17 mouse cellular contexts compared by ENCODE assay signal in the genomic region with DNA sequence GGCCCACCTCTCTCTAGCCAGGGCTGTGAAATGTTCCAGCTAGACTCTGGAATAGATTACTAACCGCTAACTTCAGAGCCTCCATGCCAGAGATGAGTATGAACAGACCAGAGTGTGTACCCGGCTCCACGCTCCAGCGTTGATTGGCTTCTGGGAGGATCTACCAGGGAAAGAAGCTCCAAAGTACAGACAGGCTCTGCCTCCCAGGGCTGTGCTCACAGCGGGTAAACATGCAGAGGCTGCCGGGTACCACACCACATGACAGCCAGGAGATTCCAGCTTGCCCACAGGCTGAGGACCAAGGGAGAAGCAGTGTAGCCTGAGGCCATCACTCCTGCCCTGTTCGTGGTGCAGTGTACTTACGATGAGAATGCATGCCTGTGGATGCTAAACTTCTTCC. TPM values are rescaled to one million over a fixed set of nuclear protein-coding genes. Genes with fewer than 3 reads are reported as not detected.
DNase-seq lines count a peak whose midpoint lies in the region; ATAC-seq and TF ChIP-seq lines count a peak whose summit lies in the region.
"Had no signal": no experiment of that assay in that cellular context is flagged by ENCODE, and none has a peak within 500 bp of the region (broad histone marks: within the 10 kb centered on the region; RNA-seq: fewer than 3 reads in every experiment).

No protein-coding gene starts in this region.

- H3K9me3 ChIP-seq in liver, embryonic 14.5 days (ENCODE audit: control insufficient read depth, low read length), result no peaks in the 10 kb centered on the region
- H3K9me3 ChIP-seq in forebrain, embryonic 14.5 days (replicated peaks; ENCODE audit: control insufficient read depth, low read length), result no peaks in the 10 kb centered on the region
- H3K9me3 ChIP-seq: embryonic facial prominence, embryonic 13.5 days; hindbrain, embryonic 13.5 days had no signal

- POLR2A ChIA-PET in Patski (lab: Charles Lee), result interaction anchor here (0.6 kb wide), 1 partner anchor 385 kb away, joined by 3 read pairs; no protein-coding TSS in a partner anchor

- CTCF ChIA-PET in Patski (lab: Charles Lee), result no interaction called here

- H3K4me1 ChIP-seq in kidney, adult 2 months (ENCODE audit: control insufficient read depth, insufficient read depth, low read length), result peaks cover 15% of the 10 kb centered on the region
- peaks cover 0 to 3% of the 10 kb centered on the region in 2 experiments; a peak in 2 of 4 replicates for H3K4me1 ChIP-seq in liver, embryonic 14.5 days (replicated peaks; ENCODE audit: control insufficient read depth in 2 of 2, insufficient read depth in 2 of 2, low read length in 1 of 2)
- H3K4me1 ChIP-seq in forebrain, embryonic 14.5 days (ENCODE audit: control insufficient read depth, insufficient read depth, low read length), result no peaks in the 10 kb centered on the region

- ATAC-seq in Patski, result peak; percentile 67
- ATAC-seq in liver, embryonic 14.5 days (ENCODE audit: insufficient read depth), result peak; percentile 69
- no peak for ATAC-seq in forebrain, embryonic 14.5 days
- ATAC-seq: forebrain, postnatal 0 days had no signal

- 59% methylated on average over 8 of the region's 8 CpGs for WGBS in kidney, adult 2 months
- WGBS in liver, embryonic 14.5 days (ENCODE audit: insufficient replicate concordance), result 69% methylated on average over 8 of the region's 8 CpGs
- WGBS in forebrain, embryonic 14.5 days, result 82% methylated on average over 8 of the region's 8 CpGs

- no peaks in the 10 kb centered on the region for H3K27me3 ChIP-seq in Patski
- no peaks in the 10 kb centered on the region for H3K27me3 ChIP-seq in kidney, adult 2 months (replicated peaks; ENCODE audit: control insufficient read depth, insufficient read depth, low read length)
- H3K27me3 ChIP-seq in liver, embryonic 14.5 days (ENCODE audit: control insufficient read depth, insufficient read depth, low read length), result no peaks in the 10 kb centered on the region
- H3K27me3 ChIP-seq in forebrain, embryonic 14.5 days (replicated peaks; ENCODE audit: control insufficient read depth, insufficient read depth, low read length), result no peaks in the 10 kb centered on the region

- no peak for TF ChIP-seq POLR2A in kidney, adult 2 months (IDR thresholded peaks at IDR 0.05; ENCODE audit: low read depth, low read length)

- TF ChIP-seq EP300 in liver, embryonic 14.5 days (IDR thresholded peaks at IDR 0.05; ENCODE audit: low read depth), result no peak

- no peak overlapping the region for H3K4me2 ChIP-seq in liver, embryonic 14.5 days (ENCODE audit: low read depth)
- no peak overlapping the region for H3K4me2 ChIP-seq in forebrain, embryonic 14.5 days (ENCODE audit: low read length)
- H3K4me2 ChIP-seq: embryonic facial prominence, embryonic 13.5 days; hindbrain, embryonic 13.5 days had no signal

- H3K4me3 ChIP-seq in kidney, adult 2 months (ENCODE audit: insufficient read depth, low read depth, low read length), result no peak overlapping the region
- no peak overlapping the region for H3K4me3 ChIP-seq in liver, embryonic 14.5 days (ENCODE audit: insufficient read depth in 1 of 2, low read depth in 2 of 2, low read length in 2 of 2)
- H3K4me3 ChIP-seq in forebrain, embryonic 14.5 days (ENCODE audit: low read depth, low read length), result no peak overlapping the region
- H3K4me3 ChIP-seq: embryonic facial prominence, embryonic 13.5 days; heart, adult 2 months; hindbrain, embryonic 13.5 days had no signal

- DNase-seq in Patski (ENCODE audit: low read depth, low spot score), result no peak
- DNase-seq in kidney, adult 2 months, result peak; percentile 93
- peak; percentile 78 to 94 for DNase-seq in kidney, postnatal 25 days
- DNase-seq in liver, embryonic 14.5 days (ENCODE audit: low read depth in 3 of 3, low spot score in 3 of 3), result peak in 1 of 3 experiments; percentile 12
- no peak for DNase-seq in right cerebral cortex, postnatal 14 days
- no peak for DNase-seq in thymus, postnatal 10 days (ENCODE audit: low spot score in 2 of 2)
- no peak for DNase-seq in forebrain, embryonic 14.5 days (ENCODE audit: low spot score)
- DNase-seq: B cell, adult 2 months; cerebellum, adult 9-10 months; forebrain, postnatal 0 days; gastrocnemius, postnatal 10 days; heart, adult 2 months; lung, adult 2 months; right cerebral cortex, adult 18-20 months; thymus, adult 18-20 months had no signal

- H3K27ac ChIP-seq in kidney, adult 2 months (ENCODE audit: insufficient read depth, low read depth, low read length), result peak overlapping the region; percentile 65; the same call in 1 of the 2 replicates
- no peak overlapping the region for H3K27ac ChIP-seq in liver, embryonic 14.5 days
- H3K27ac ChIP-seq in forebrain, embryonic 14.5 days (ENCODE audit: low read depth, low read length), result no peak overlapping the region
- H3K27ac ChIP-seq: embryonic facial prominence, embryonic 13.5 days; heart, adult 2 months; hindbrain, embryonic 13.5 days had no signal

- in situ Hi-C loops in Patski (cut with MboI; ENCODE audit: low pct_unique_long_range_greater_than_20kb), result no loop called here

- H3K9ac ChIP-seq in liver, embryonic 14.5 days (replicated peaks), result no peak overlapping the region
- no peak overlapping the region for H3K9ac ChIP-seq in forebrain, embryonic 14.5 days (ENCODE audit: low read length)
- H3K9ac ChIP-seq: embryonic facial prominence, embryonic 13.5 days; forebrain, postnatal 0 days; hindbrain, embryonic 13.5 days had no signal

- TF ChIP-seq CTCF in Patski (IDR thresholded peaks at IDR 0.05), result no peak
- no peak for TF ChIP-seq CTCF in kidney, adult 2 months (conservative IDR thresholded peaks at IDR 0.05; ENCODE audit: insufficient read depth, insufficient read length, low read depth, low read length)
- TF ChIP-seq CTCF in liver, embryonic 14.5 days (IDR thresholded peaks at IDR 0.05; ENCODE audit: low read depth), result no peak

- H3K36me3 ChIP-seq in kidney, adult 2 months (ENCODE audit: control insufficient read depth, insufficient read depth, low read length), result no peaks in the 10 kb centered on the region
- H3K36me3 ChIP-seq in liver, embryonic 14.5 days (replicated peaks; ENCODE audit: control insufficient read depth, insufficient read depth, low read depth), result no peaks in the 10 kb centered on the region
- no peaks in the 10 kb centered on the region for H3K36me3 ChIP-seq in forebrain, embryonic 14.5 days (ENCODE audit: control insufficient read depth, insufficient read depth, low read length)
- H3K36me3 ChIP-seq: embryonic facial prominence, embryonic 13.5 days; hindbrain, embryonic 13.5 days had no signal

RNA-seq across cellular contexts. Expression of gene Dio3, which starts 48.1 kb away (rescaled TPM):
- polyA plus RNA-seq in Patski (2021), result 23.8 TPM
- polyA plus RNA-seq in kidney, adult 2 months (2012; rRNA removed), result 0.43 and 0.50 TPM in 2 replicates
- 0.12 and 0.13 TPM in 2 replicates for polyA plus RNA-seq in liver, embryonic 14.5 days (2012; rRNA removed)
- polyA plus RNA-seq in liver, embryonic 14.5 days (2014; fragmentation: Nextera tagmentation; extraction: Ambion mirVana), result not detected in 2 replicates
- 1.1 and 1.3 TPM in 2 replicates for polyA plus RNA-seq in forebrain, embryonic 14.5 days (2014; fragmentation: Nextera tagmentation; extraction: Ambion mirVana)

Comparison
In these comparisons a context has a peak if more than half of its experiments do, and no peak if none do; other contexts are left out.
1. DNase-seq: peak in kidney, adult 2 months (single experiment) and kidney, postnatal 25 days (2 of 2); none in Patski (single experiment), right cerebral cortex, postnatal 14 days (single experiment), thymus, postnatal 10 days (0 of 2) and forebrain, embryonic 14.5 days (single experiment).
2. RNA of gene Dio3, which starts 48.1 kb away (polyA plus RNA-seq): 23.8 TPM in Patski (single experiment); 1.1 to 1.3 TPM in forebrain, embryonic 14.5 days, 0.43 to 0.50 TPM in kidney, adult 2 months and 0.12 to 0.13 TPM in liver, embryonic 14.5 days; every median in the first group is over 10 times any median in the second.